Mouse (Mus musculus) CH12.LX (cell line): ENCODE measurements around the gene Sap30. TPM values are rescaled to one million over a fixed set of nuclear protein-coding genes. Genes with fewer than 3 reads are reported as not detected.

Source experiments
- DNase-seq: peaks from one replicate; pipeline ENCODE4 v3.0.0-alpha.2; 2013; ENCODE audit errors: extremely low read depth
- H3K27ac ChIP-seq: 2 replicates; pipeline ENCODE4 v1.5.1; 2012; ENCODE audit warnings: low read depth, mild to moderate bottlenecking, control low read depth, moderate library complexity; ENCODE audit not compliant: insufficient read depth
- H3K27me3 ChIP-seq: replicated peaks from 2 replicates; pipeline ENCODE3; 2012; ENCODE audit warnings: inconsistent platforms
- H3K36me3 ChIP-seq, 2 experiments: replicated peaks in 1 of 2; 2 replicates each; pipeline versions ENCODE3 to v1.6.1; 2012; ENCODE audit warnings: inconsistent platforms in 1 of 2, low read length in 1 of 2, mild to moderate bottlenecking in 1 of 2, mixed read lengths in 1 of 2, moderate library complexity in 1 of 2; ENCODE audit not compliant: control insufficient read depth in 1 of 2, insufficient read depth in 1 of 2
- H3K4me1 ChIP-seq, 2 experiments: 2 replicates each; pipeline ENCODE4 v1.6.1; 2012; ENCODE audit warnings: inconsistent platforms in 1 of 2, moderate library complexity in 1 of 2; ENCODE audit not compliant: insufficient read depth in 2 of 2, control insufficient read depth in 1 of 2
- H3K4me2 ChIP-seq: 2 replicates; pipeline ENCODE4 v1.6.1; 2012; ENCODE audit warnings: low read depth, mild to moderate bottlenecking, control low read depth; ENCODE audit not compliant: poor library complexity, insufficient read depth, severe bottlenecking
- H3K4me3 ChIP-seq, 3 experiments: fragments of 150-350 bp in 1 of 3; sonication (generic) in 1 of 3; replicated peaks in 1 of 3; 2 replicates each; pipeline versions ENCODE3 to v1.5.1; 2011 to 2012; ENCODE audit warnings: low read depth in 2 of 3, low read length in 2 of 3, mild to moderate bottlenecking in 2 of 3, moderate library complexity in 2 of 3, control low read depth in 1 of 3, improper control_type of control experiment in 1 of 3, inconsistent platforms in 1 of 3, mixed read lengths in 1 of 3; ENCODE audit not compliant: poor library complexity in 1 of 3
- H3K79me2 ChIP-seq: replicated peaks from 2 replicates; pipeline ENCODE4 v1.6.1; 2012; ENCODE audit warnings: mild to moderate bottlenecking, moderate library complexity; ENCODE audit not compliant: control insufficient read depth, poor library complexity, insufficient read depth, severe bottlenecking; ENCODE audit errors: extremely low read depth
- H3K9ac ChIP-seq: 2 replicates; pipeline ENCODE4 v1.6.1; 2012; ENCODE audit warnings: low read depth, mild to moderate bottlenecking, control low read depth, moderate library complexity; ENCODE audit not compliant: insufficient read depth
- H3K9me3 ChIP-seq: replicated peaks from 2 replicates; pipeline ENCODE3; 2012; ENCODE audit warnings: low read length, inconsistent platforms, mixed read lengths
- BHLHE40 ChIP-seq: IDR thresholded peaks from 2 replicates; pipeline ENCODE4 v1.6.1; 2011; ENCODE audit warnings: mild to moderate bottlenecking, low read depth, low read length, improper control_type of control experiment
- ETS1 ChIP-seq: conservative IDR thresholded peaks from 2 replicates; pipeline ENCODE4 v1.6.1; 2012; ENCODE audit warnings: low read depth, mild to moderate bottlenecking, inconsistent platforms, low read length, improper control_type of control experiment, moderate library complexity
- GABPA ChIP-seq: IDR thresholded peaks from 2 replicates; pipeline ENCODE4 v1.6.1; 2012; ENCODE audit warnings: low read depth, low read length, improper control_type of control experiment, inconsistent platforms; ENCODE audit not compliant: insufficient replicate concordance
- HCFC1 ChIP-seq: IDR thresholded peaks from 2 replicates; pipeline ENCODE4 v1.6.1; 2012; ENCODE audit warnings: low read depth, mild to moderate bottlenecking, inconsistent platforms, low read length, improper control_type of control experiment
- IRF4 ChIP-seq: IDR thresholded peaks from 2 replicates; pipeline ENCODE4 v1.6.1; 2014; ENCODE audit warnings: low read depth, mild to moderate bottlenecking, inconsistent platforms, low read length, improper control_type of control experiment
- JUN ChIP-seq: IDR thresholded peaks from 2 replicates; pipeline ENCODE4 v1.6.1; 2011; ENCODE audit warnings: low read depth, mild to moderate bottlenecking, low read length, improper control_type of control experiment, moderate library complexity; ENCODE audit not compliant: insufficient read depth
- JUND ChIP-seq: conservative IDR thresholded peaks from 2 replicates; pipeline ENCODE4 v1.6.1; 2011; ENCODE audit warnings: low read depth, low read length, improper control_type of control experiment
- MEF2A ChIP-seq: IDR thresholded peaks from 2 replicates; pipeline ENCODE4 v1.6.1; 2014; ENCODE audit warnings: low read depth, mild to moderate bottlenecking, inconsistent platforms, low read length, improper control_type of control experiment, borderline replicate concordance
- NELFE ChIP-seq: IDR thresholded peaks from 2 replicates; pipeline ENCODE4 v1.6.1; 2011; ENCODE audit warnings: low read depth, low read length, improper control_type of control experiment
- NRF1 ChIP-seq: IDR thresholded peaks from 2 replicates; pipeline ENCODE4 v1.6.1; 2014; ENCODE audit warnings: low read depth, mild to moderate bottlenecking, inconsistent platforms, low read length, improper control_type of control experiment, moderate library complexity
- PAX5 ChIP-seq: IDR thresholded peaks from 2 replicates; pipeline ENCODE4 v1.6.1; 2012; ENCODE audit warnings: low read length, inconsistent platforms, mixed read lengths
- POLR2A ChIP-seq: IDR thresholded peaks from 2 replicates; pipeline ENCODE4 v1.6.1; 2011; ENCODE audit warnings: low read depth, mild to moderate bottlenecking, improper control_type of control experiment, low read length
- RCOR1 ChIP-seq: conservative IDR thresholded peaks from 2 replicates; pipeline ENCODE4 v1.6.1; 2012; ENCODE audit warnings: low read depth, mild to moderate bottlenecking, inconsistent platforms, low read length, improper control_type of control experiment
- SMC3 ChIP-seq: IDR thresholded peaks from 2 replicates; pipeline ENCODE4 v1.6.1; 2011; ENCODE audit warnings: low read depth, low read length, improper control_type of control experiment
- UBTF ChIP-seq: IDR thresholded peaks from 2 replicates; pipeline ENCODE4 v1.6.1; 2012; ENCODE audit warnings: low read depth, mild to moderate bottlenecking, inconsistent platforms, low read length, improper control_type of control experiment, moderate library complexity
- ZC3H11A ChIP-seq: IDR thresholded peaks from 2 replicates; pipeline ENCODE4 v1.6.1; 2012; ENCODE audit warnings: low read depth, mild to moderate bottlenecking, inconsistent platforms, low read length, improper control_type of control experiment
- ZMIZ1 ChIP-seq: IDR thresholded peaks from 2 replicates; pipeline ENCODE4 v1.6.1; 2012; ENCODE audit warnings: low read depth, mild to moderate bottlenecking, inconsistent platforms, low read length, improper control_type of control experiment
- dilution Hi-C: fragments of 300-500 bp; cut with MboI; formaldehyde crosslinking; loops from 2 replicates; pipeline ENCODE4 v1.14.3; 2020; ENCODE audit warnings: low sequenced_read_pairs; ENCODE audit not compliant: extremely low pct_unique_long_range_greater_than_20kb, extremely low pct_ligation_motif_present
- in situ Hi-C: fragments of 300-500 bp; cut with MboI; formaldehyde crosslinking; loops from 3 replicates; pipeline ENCODE4 v1.14.3; 2019; ENCODE audit warnings: low sequenced_read_pairs, low pct_ligation_motif_present, low pct_unique_long_range_greater_than_20kb, mixed read lengths
- polyA plus RNA-seq: library from polyadenylated mRNA; unstranded; fragments of >175 nt; gene quantifications from 2 replicates; pipeline ENCODE4 v1.2.1, GENCODE M21; 2012; ENCODE audit warnings: low read depth; ENCODE audit not compliant: insufficient read length
- total RNA-seq, 2 experiments: library from RNA; depleted of rRNA; stranded (reverse); fragments of 300-350 nt in 1 of 2; fragments of >200 nt in 1 of 2; gene quantifications; 2 replicates each; pipeline ENCODE4 v1.2.3; 2012 to 2014

Sap30 gene
- total and polyA plus RNA-seq, 3 experiments = 33.9 to 82.6 (median 37.1) TPM

DNA sequence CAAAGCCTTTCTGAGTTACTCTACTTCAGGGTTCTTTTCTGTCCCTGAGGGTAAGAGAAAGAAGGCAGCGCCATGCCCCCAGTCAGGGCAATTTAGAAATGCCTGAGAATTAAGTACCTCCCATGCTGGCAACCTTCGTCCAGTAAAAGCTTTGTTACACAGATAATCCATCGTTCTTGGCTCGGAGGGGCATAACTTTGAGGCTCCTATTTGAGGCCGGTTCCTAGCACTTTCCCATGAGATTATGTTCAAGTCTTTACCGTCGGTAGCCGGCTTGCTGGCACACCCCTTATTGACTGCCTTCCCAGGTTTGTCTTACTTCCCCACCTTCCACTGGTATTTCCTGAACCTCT, 10.8 kb upstream of the Sap30 start:
- Histone ChIP-seq H3K4me1 (peaks cover 0 to 8% of the 10 kb centered on the region in 2 experiments; a peak in 2 of 4 replicates), H3K4me3 (no peak overlapping the region), H3K27me3 (no peaks in the 10 kb centered on the region), H3K36me3 (peaks cover 0 to 11% of the 10 kb centered on the region in 2 experiments), H3K9ac (no peak overlapping the region), H3K27ac (no peak overlapping the region), H3K4me2 (no peak overlapping the region), H3K79me2 (no peaks in the 10 kb centered on the region), H3K9me3 (no peaks in the 10 kb centered on the region)
- DNase-seq = no peak
- TF ChIP-seq ZC3H11A (no peak), ETS1 (no peak), RCOR1 (no peak), JUND (no peak), JUN (no peak)
- in situ Hi-C loops = no loop called here
- dilution Hi-C loops = no loop called here

DNA sequence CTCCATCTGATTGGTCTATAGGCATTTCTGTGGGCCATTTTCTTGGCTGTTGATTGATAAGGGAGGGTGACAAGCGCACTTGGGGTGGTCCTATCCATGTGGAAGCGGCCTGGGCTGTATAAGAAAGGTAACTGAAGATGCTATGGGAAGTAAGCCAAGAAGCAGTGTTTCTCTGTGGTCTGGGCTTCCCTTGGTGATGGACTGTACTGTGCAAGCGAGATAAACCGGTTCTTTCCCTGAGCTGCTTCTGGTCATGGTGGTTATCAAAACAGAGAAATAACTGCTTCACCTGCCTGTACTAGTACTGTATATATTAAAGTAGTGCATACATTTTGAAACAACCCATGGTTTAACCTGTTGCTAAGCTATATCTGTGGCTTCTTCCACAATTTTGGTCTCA, 4.2 kb upstream of the Sap30 start:
- Histone ChIP-seq H3K27ac (no peak overlapping the region), H3K4me3 (no peak overlapping the region), H3K4me2 (no peak overlapping the region)
- no peak for DNase-seq
- no peak for TF ChIP-seq NRF1
- no peak for TF ChIP-seq ETS1
- TF ChIP-seq BHLHE40 = no peak
- TF ChIP-seq GABPA = no peak
- no peak for TF ChIP-seq IRF4
- no peak for TF ChIP-seq SMC3
- TF ChIP-seq PAX5 = no peak
- no peak for TF ChIP-seq NELFE
- TF ChIP-seq POLR2A = no peak
- TF ChIP-seq UBTF = no peak
- no peak for TF ChIP-seq ZMIZ1
- TF ChIP-seq MEF2A = no peak
- no peak for TF ChIP-seq JUND
- no peak for TF ChIP-seq HCFC1
- TF ChIP-seq RCOR1 = no peak
- TF ChIP-seq, all 38 proteins: peak for 0
- 0 out of 2 replicates have a peak, but pooled peaks cover under 1% of the 10 kb centered on the region for H3K79me2 ChIP-seq
- H3K36me3 ChIP-seq = peaks cover 0 to 19% of the 10 kb centered on the region in 2 experiments
- no peaks in the 10 kb centered on the region for H3K9me3 ChIP-seq
- no peak overlapping the region for H3K9ac ChIP-seq
- H3K4me1 ChIP-seq = peaks cover 3 to 19% of the 10 kb centered on the region in 2 experiments; a peak in 2 of 4 replicates
- H3K27me3 ChIP-seq = no peaks in the 10 kb centered on the region
- in situ Hi-C loops (no loop called here), dilution Hi-C loops (no loop called here)
